Mouse (Mus musculus) heart, postnatal 0 days (tissue): ENCODE data around the gene Gm16253.

Source experiments
- CTCF ChIP-seq: IDR thresholded peaks from 2 replicates; pipeline ENCODE4 v1.5.1; 2016; ENCODE audit warnings: antibody characterized with exemption, control low read depth, low read depth
- EP300 ChIP-seq: IDR thresholded peaks from 2 replicates; pipeline ENCODE4 v1.6.1; 2016; ENCODE audit warnings: antibody characterized with exemption, low read depth

DNA sequence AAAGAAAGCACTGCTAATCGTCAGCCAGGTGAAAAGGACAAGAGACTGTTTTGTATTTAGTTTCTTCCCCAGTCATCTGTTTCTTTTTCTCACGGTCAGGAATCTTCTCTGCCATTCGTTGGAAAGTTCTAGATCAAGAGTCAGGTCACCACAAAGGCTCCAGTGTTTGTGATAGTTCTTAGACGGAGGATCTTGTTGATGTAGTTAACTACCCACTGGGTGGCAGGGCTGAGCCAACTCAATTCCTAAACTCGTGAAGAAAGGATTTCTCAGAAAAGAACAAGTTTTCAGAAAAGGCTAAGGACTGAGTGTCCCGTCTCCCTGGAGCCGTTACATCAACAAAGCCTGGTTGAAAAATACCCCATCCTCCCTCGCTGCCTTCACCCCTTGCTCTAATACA is 25.6 kb upstream of the Gm16253 start:
- TF ChIP-seq CTCF (peak; percentile 68), EP300 (peak; percentile 55; the same call in 1 of the 2 replicates)
